Mouse (Mus musculus): ENCODE data around the gene Elovl5.

DNA sequence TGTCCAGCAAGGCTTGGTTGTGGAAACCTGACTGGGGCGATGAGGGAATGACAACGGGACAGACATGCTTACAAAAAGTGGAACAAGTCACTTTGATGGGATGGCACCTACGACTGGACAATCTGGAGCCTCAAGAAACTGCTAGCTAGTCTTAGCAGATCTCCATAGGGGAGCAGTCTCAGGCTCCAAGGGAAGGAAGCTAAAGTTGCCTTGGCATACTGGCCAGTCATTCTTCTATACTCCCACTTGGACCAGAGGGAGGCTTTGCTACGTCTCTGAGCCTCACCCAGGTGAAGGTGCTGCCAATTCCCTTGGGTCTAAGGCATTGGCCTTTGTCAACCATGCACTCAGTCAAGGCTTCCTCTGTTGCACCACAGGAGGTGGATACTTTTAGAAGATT lies 2.5 kb upstream of the Elovl5 start:
- TF ChIP-seq CTCF (IDR thresholded peaks at IDR 0.05; ENCODE audit: extremely low read depth, insufficient read depth, low read length) (no peak), POLR2A (IDR thresholded peaks at IDR 0.05; ENCODE audit: extremely low read depth, insufficient read depth, low read length) (no peak)

All from cortical plate, adult 2 months (tissue).